Mouse (Mus musculus) ES-Bruce4 (cell line): ENCODE data around the gene Slc16a11.

Experiments
- CTCF ChIP-seq: IDR thresholded peaks from one replicate; pipeline ENCODE4 v1.8.1; 2011; ENCODE audit warnings: low read depth, low read length
- EP300 ChIP-seq: IDR thresholded peaks from 2 replicates; pipeline ENCODE4 v1.6.1; 2011; ENCODE audit warnings: low read depth, low read length; ENCODE audit not compliant: insufficient read depth
- POLR2A ChIP-seq: IDR thresholded peaks from one replicate; pipeline ENCODE4 v1.8.1; 2011; ENCODE audit warnings: low read length; ENCODE audit not compliant: insufficient read depth

DNA sequence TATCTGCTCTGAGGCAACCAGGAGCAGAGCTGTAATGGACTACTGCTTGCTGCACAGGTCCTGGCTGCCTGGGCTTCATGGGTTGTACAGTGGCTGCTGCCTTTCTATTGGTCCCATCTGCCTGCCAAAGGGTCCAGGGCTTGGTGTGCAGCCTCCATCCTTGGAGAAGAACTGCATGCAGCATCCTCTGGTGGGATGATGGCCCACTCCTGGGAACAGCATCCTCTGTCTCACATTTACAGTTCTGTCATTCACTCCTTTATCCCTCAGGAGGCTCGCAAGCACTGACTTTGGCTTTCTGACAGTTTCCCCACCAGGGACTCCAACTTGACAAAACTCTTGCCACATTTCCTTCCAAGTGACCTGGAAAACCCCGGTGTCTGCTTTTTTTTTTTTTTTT, 5.8 kb upstream of the Slc16a11 start:
- TF ChIP-seq EP300 = no peak
- no peak for TF ChIP-seq POLR2A
- TF ChIP-seq CTCF = no peak
